Mouse (Mus musculus) embryonic facial prominence, embryonic 12.5 days (tissue): Measurements from ENCODE around the gene Hist1h4b. TPM values are rescaled to one million over a fixed set of nuclear protein-coding genes. Genes with fewer than 3 reads are reported as not detected.
"Not testable (repeated sequence)": the region's sequence is repeated elsewhere in the genome, so short reads cannot be mapped to it uniquely, and the experiment has no call there.

ENCODE experiments used
- ATAC-seq: fragments of 200-750 bp; cut with Nextera tagmentation; 2 replicates; pipeline ENCODE4 v1.8.0; 2017; ENCODE audit not compliant: insufficient number of reproducible peaks, insufficient read depth, low FRiP score, low TSS enrichment
- H3K27ac ChIP-seq: fragments of 300-500 bp; sonication (generic); 2 replicates; pipeline ENCODE4 v1.5.1; 2016; ENCODE audit warnings: mild to moderate bottlenecking
- H3K27me3 ChIP-seq: fragments of 300-500 bp; sonication (generic); 2 replicates; pipeline ENCODE4 v1.6.1; 2016; ENCODE audit warnings: mild to moderate bottlenecking, moderate library complexity
- H3K36me3 ChIP-seq: fragments of 300-500 bp; sonication (generic); 2 replicates; pipeline ENCODE4 v1.6.1; 2016; ENCODE audit warnings: mild to moderate bottlenecking
- H3K4me1 ChIP-seq: fragments of 300-500 bp; sonication (generic); 2 replicates; pipeline ENCODE4 v1.6.1; 2016
- H3K4me2 ChIP-seq: fragments of 300-500 bp; sonication (generic); replicated peaks from 2 replicates; pipeline ENCODE4 v1.6.1; 2016; ENCODE audit warnings: mild to moderate bottlenecking, moderate library complexity
- H3K4me3 ChIP-seq: fragments of 300-500 bp; sonication (generic); 2 replicates; pipeline ENCODE4 v1.5.1; 2016; ENCODE audit warnings: mild to moderate bottlenecking
- H3K9ac ChIP-seq: fragments of 300-500 bp; sonication (generic); 2 replicates; pipeline ENCODE4 v1.6.1; 2016; ENCODE audit warnings: mild to moderate bottlenecking, moderate library complexity
- H3K9me3 ChIP-seq: fragments of 300-500 bp; sonication (generic); 2 replicates; pipeline ENCODE4 v1.6.1; 2016; ENCODE audit warnings: mild to moderate bottlenecking, moderate library complexity
- WGBS: fragments of 180-500 bp; shearing (Covaris S2); methylation state at CpG from one replicate; pipeline ENCODE4 v1.1.7; 2016; 5-methylcytosine and 5-hydroxymethylcytosine counted together
- polyA plus RNA-seq: library from polyadenylated mRNA; unstranded; fragments of >200 nt; fragmentation: Nextera tagmentation; extraction: Ambion mirVana; gene quantifications from 2 replicates; pipeline ENCODE4 v1.2.1, GENCODE M21; 2016

Hist1h4b gene
- polyA plus RNA-seq, 1 experiment from 2014 or later, result 11.5 TPM

DNA sequence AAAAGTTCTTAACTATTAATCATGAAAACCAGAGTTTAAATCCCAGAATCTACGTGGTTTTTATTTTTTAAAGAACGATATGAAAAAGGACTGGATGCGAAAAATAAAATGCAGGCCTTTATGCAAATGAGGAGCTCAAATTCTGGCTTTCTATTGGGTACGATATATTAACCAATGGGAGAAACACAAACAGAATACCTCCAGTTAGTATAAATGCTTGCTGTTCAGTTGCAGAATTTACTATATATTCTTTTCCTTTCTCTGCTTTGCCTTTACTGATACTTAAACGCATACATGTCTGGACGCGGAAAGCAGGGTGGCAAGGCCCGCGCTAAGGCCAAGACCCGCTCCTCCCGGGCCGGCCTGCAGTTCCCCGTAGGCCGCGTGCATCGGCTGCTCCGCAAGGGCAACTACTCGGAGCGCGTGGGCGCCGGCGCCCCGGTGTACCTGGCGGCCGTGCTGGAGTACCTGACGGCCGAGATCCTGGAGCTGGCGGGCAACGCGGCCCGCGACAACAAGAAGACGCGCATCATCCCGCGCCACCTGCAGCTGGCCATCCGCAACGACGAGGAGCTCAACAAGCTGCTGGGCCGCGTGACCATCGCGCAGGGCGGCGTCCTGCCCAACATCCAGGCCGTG is 5.9 kb upstream of the Hist1h4b start, which contains the start of gene Hist1h2ab:
Gene Hist1h2ab, plus strand, starts transcription at position 288 of the 639 bp plus-strand sequence.
- H3K4me1 ChIP-seq, H3K9me3 ChIP-seq, H3K36me3 ChIP-seq, H3K27me3 ChIP-seq: not testable (repeated sequence)
- 0 out of 2 replicates have a peak, but pooled peaks have one; percentile 22 for ATAC-seq
- Histone ChIP-seq H3K27ac (peak within 1 kb of the TSS; percentile 96), H3K4me2 (peak within 1 kb of the TSS; percentile 55), H3K9ac (peak within 1 kb of the TSS; percentile 58), H3K4me3 (peak within 1 kb of the TSS; percentile 42)
- WGBS, result 1% methylated on average over 27 of the region's 47 CpGs

DNA sequence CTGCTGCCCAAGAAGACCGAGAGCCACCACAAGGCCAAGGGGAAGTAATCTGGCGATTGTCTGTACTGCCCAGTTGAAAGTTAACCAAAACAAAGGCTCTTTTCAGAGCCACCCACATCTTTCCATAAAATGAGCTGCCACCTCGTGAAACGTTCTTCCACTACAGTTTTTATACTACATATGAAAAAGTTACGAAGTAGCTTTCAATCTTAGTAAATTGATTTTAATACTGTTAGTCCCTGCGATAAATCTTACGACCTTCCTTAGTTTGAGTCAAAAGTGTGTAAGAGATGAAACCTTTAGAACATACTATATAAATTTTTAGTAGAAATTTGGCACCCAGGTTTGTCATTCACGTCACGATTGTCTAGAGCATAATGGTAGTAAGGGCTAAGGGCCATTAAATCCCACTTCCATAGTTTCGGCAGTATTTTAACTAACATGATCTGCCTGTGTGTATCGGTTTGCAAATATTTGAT is 5.3 kb upstream of the Hist1h4b start:
- no peaks in the 10 kb centered on the region for H3K9me3 ChIP-seq
- under 1% methylated on average over 11 of the region's 11 CpGs for WGBS
- ATAC-seq, result no peak

DNA sequence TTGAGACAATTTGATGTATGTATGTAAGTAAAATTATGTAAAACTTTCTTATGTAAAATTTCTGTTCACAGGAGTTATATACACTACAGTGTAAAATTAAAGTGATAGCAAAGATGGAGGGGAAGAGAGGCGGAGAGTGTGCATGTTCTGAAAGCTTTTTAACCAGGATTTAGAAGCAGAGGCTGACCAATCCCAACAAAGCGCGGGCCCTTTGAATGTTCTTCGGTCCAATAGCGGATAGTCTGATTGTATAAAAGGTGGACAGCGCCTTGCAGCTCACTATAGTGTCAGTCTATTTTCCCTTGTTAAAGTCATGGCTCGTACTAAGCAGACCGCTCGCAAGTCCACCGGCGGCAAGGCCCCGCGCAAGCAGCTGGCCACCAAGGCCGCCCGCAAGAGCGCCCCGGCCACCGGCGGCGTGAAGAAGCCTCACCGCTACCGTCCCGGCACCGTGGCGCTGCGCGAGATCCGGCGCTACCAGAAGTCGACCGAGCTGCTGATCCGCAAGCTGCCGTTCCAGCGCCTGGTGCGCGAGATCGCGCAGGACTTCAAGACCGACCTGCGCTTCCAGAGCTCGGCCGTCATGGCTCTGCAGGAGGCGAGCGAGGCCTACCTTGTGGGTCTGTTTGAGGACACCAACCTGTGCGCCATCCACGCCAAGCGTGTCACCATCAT is 4.6 kb upstream of the Hist1h4b start, which contains the start of gene Hist1h3b:
Gene Hist1h3b, plus strand, starts transcription at position 201 of the 675 bp plus-strand sequence.
- ATAC-seq, result peak; percentile 88
- H3K4me1 ChIP-seq, H3K9me3 ChIP-seq, H3K36me3 ChIP-seq, H3K27me3 ChIP-seq: not testable (repeated sequence)
- peak within 1 kb of the TSS; percentile 59 for H3K9ac ChIP-seq
- H3K27ac ChIP-seq, result peak within 1 kb of the TSS; percentile 96
- WGBS, result 1% methylated on average over 22 of the region's 47 CpGs
- peak within 1 kb of the TSS; percentile 42 for H3K4me3 ChIP-seq
- H3K4me2 ChIP-seq, result peak within 1 kb of the TSS; percentile 57

More for the DNA sequence above, 5.3 kb upstream of the Hist1h4b start:
- Histone ChIP-seq H3K27me3 (no peaks in the 10 kb centered on the region), H3K4me1 (peaks cover 5% of the 10 kb centered on the region; the same call in 1 of the 2 replicates), H3K9ac (peak overlapping the region; percentile 58), H3K36me3 (no peaks in the 10 kb centered on the region), H3K4me2 (peak overlapping the region; percentile 55), H3K4me3 (peak overlapping the region; percentile 42), H3K27ac (peak overlapping the region; percentile 96)

DNA sequence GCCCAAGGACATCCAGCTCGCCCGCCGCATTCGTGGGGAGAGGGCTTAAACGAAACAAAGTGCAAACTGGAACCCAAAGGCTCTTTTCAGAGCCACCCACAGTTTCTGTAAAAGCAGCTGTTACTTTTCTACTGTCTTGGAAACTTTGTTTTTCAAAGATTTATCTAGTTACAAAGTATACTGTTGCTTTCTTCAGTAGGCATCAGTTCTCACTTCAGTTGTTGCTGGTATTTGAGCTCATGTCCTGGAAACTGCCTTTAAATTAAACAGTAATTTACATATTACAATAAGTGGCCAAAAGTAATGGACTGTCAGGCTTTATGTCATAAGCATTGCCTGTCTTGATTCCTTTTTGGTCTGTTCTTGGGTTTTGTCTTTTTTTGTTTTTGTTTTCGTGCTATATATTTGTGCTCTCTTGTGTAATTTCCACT is 4.1 kb upstream of the Hist1h4b start:
- H3K27me3 ChIP-seq, result no peaks in the 10 kb centered on the region
- H3K36me3 ChIP-seq, result no peaks in the 10 kb centered on the region
- ATAC-seq, result no peak
- peak overlapping the region; percentile 59 for H3K9ac ChIP-seq
- no peaks in the 10 kb centered on the region for H3K9me3 ChIP-seq
- peak overlapping the region; percentile 41 for H3K4me3 ChIP-seq
- H3K4me1 ChIP-seq, result peaks cover 5% of the 10 kb centered on the region; the same call in 1 of the 2 replicates
- peak overlapping the region; percentile 57 for H3K4me2 ChIP-seq
- H3K27ac ChIP-seq, result peak overlapping the region; percentile 88
- WGBS, result under 1% methylated on average over 6 of the region's 6 CpGs

DNA sequence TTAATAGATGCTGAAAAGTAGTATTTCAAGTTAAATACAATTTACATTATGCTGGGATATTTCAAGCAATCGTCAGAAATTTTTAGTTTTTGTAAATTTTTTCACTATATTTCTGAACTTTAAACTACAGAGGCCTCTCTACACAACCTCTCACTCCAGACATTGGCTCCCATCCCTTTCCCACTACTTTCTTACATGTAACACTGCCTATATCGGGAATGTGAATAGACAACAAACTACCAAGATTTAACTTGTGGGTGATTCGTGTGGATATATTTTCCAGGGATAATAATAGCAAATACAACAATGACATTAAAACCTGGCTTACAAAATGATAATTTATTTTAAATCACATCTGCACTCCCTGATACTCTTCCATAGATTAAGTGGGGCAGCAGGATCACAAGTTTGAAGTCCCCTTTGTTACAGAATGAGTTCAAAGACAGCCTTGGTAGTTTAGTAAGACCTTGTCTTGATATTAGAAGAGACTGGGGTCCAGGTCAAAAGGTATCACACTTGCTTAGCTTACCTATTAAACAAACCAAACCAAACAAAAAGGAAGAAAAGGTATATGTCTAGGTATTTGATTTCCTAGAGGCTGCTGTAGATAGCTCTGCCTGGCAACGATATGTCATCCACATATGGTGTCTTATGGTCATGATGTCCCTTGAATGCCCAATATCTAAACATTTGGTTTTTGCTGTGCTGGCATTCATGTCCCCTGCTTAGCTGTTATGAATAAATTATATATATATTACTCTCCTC is 3.3 kb upstream of the Hist1h4b start:
- Histone ChIP-seq H3K27me3 (no peaks in the 10 kb centered on the region), H3K9ac (no peak overlapping the region), H3K27ac (peak overlapping the region; percentile 88), H3K36me3 (no peaks in the 10 kb centered on the region), H3K4me3 (peak overlapping the region; percentile 41), H3K9me3 (no peaks in the 10 kb centered on the region), H3K4me2 (peak overlapping the region; percentile 57), H3K4me1 (no peaks in the 10 kb centered on the region)
- 52% methylated on average over 4 of the region's 4 CpGs for WGBS
- ATAC-seq, result no peak

DNA sequence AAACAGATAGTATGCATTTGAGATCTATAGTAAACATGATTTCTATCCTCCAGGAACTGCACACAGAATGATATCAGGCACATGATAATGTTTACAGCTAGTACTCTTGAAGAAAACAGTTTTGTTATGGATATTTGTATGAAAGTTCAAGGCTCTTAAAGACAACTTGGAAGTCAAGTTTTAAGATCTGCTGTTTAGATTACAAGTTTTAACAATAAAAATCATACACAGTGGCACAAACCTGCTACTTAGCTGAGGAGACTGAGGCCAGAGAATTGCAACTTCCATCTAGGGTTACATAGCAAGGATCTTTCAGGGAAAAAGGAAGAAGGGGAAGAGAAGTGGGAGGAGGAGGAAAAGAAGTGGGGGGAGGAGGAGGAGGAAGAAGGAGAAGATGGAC is 1.8 kb upstream of the Hist1h4b start:
- Histone ChIP-seq H3K27ac (peak overlapping the region; percentile 54), H3K9ac (no peak overlapping the region), H3K27me3 (no peaks in the 10 kb centered on the region), H3K4me2 (no peak overlapping the region), H3K4me3 (no peak overlapping the region), H3K36me3 (no peaks in the 10 kb centered on the region), H3K4me1 (peaks cover 3% of the 10 kb centered on the region), H3K9me3 (no peaks in the 10 kb centered on the region)
- ATAC-seq, result no peak

DNA sequence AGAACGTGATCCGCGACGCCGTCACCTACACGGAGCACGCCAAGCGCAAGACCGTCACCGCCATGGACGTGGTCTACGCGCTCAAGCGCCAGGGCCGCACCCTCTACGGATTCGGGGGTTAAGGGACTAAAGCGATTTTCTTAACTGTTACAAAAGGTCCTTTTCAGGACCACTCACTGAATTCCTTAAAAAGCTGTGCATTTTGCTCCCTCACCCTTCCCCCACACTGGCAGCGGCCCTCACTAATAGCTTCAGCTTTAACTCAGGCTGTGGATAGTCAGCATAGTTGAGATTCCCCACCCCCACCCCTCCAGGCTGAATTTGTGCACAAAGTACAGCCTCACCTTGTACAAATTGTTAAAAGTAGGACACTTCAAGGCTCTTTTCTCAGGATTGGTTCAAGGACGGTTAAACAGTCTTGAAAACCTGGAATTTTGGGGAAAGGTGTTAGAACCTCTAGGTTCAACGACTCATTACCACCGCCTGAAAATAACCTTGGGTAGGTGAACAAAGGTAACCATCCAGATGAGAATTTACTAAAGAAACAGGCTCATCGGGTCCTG is 479 bp downstream of the Hist1h4b start:
- WGBS, result under 1% methylated on average over 17 of the region's 23 CpGs
- Histone ChIP-seq H3K27me3 (no peaks in the 10 kb centered on the region), H3K9ac (peak overlapping the region; percentile 55), H3K36me3 (no peaks in the 10 kb centered on the region), H3K4me3 (peak overlapping the region; percentile 42), H3K4me1 (peaks cover 7% of the 10 kb centered on the region), H3K27ac (peak overlapping the region; percentile 95), H3K4me2 (peak overlapping the region; percentile 61), H3K9me3 (no peaks in the 10 kb centered on the region)
- no peak for ATAC-seq

DNA sequence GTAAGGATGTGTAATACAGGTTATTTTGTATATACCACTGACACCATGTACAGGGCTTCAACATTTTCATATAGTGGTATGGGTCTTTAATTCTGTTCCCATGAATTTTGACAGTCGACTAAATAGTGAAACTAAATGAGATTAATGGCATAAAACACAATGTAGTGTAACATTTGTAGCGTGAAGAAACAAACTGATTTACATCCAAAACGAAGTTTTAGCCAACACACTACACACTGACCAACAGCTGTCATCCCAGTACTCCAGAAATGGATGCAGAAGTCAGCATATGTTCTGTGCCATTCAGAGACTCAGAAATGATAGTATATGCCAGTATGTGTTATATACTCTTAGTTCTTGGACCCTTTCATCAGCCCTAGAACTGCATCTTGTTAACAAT is 1.1 kb downstream of the Hist1h4b start:
- no peak for ATAC-seq
- no peaks in the 10 kb centered on the region for H3K27me3 ChIP-seq
- peak overlapping the region; percentile 61; the same call in 1 of the 2 replicates for H3K4me2 ChIP-seq
- H3K4me1 ChIP-seq, result peaks cover 7% of the 10 kb centered on the region
- H3K9me3 ChIP-seq, result no peaks in the 10 kb centered on the region
- 55% methylated on average over 3 of the region's 3 CpGs for WGBS
- peak overlapping the region; percentile 70; the same call in 1 of the 2 replicates for H3K27ac ChIP-seq
- H3K9ac ChIP-seq, result no peak overlapping the region
- H3K36me3 ChIP-seq, result no peaks in the 10 kb centered on the region
- H3K4me3 ChIP-seq, result no peak overlapping the region

DNA sequence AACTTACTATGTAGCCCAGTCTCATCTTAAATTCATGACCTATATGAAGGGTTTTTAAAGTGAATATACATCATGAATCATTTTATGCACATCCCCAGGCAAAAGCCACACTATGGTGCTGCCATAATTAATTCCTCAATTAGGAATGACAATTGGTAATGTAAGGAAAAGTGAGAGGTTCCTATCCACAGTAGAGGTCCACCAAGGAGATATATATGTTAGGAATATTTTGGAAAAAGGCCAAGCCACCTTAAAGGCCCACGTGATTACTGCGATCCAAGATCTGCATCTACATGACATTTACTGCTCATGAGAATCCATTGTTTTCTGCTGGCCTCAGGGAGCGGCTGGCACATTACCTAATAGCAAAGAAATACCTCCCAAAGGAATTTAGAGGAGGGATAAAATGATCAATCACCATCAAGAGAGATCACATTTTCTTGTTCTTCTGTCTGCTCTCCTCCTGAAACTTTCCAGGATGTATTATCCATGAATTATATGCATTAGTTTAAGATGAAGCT is 2.5 kb downstream of the Hist1h4b start:
- 82% methylated on average over 3 of the region's 3 CpGs for WGBS

DNA sequence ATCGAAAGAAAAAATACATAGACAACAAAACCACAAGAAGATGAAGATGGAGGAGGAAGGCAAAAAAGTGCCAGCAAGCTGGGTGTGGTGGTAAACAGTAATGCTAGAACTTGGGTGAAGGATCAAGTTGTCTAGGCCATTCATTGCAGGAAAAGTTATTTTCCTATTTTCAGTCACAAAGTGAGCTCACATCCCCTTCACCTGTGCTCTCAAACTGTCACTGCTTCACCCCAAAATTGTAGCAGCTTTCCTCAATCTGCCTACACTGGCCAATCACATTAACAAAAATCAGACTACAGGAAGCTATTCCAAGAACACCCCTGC is 3.1 kb downstream of the Hist1h4b start:
- Histone ChIP-seq H3K36me3 (no peaks in the 10 kb centered on the region), H3K27me3 (no peaks in the 10 kb centered on the region), H3K4me2 (peak overlapping the region; percentile 86), H3K9ac (peak overlapping the region; percentile 50; the same call in 1 of the 2 replicates), H3K4me1 (peaks cover 14% of the 10 kb centered on the region), H3K4me3 (peak overlapping the region; percentile 43), H3K9me3 (no peaks in the 10 kb centered on the region), H3K27ac (peak overlapping the region; percentile 90)
- WGBS, result 68% methylated on average over 1 of the region's 1 CpGs
- no peak for ATAC-seq

More for the DNA sequence above, 2.5 kb downstream of the Hist1h4b start:
- H3K27ac ChIP-seq, result peak overlapping the region; percentile 90
- peaks cover 10% of the 10 kb centered on the region for H3K4me1 ChIP-seq
- H3K4me2 ChIP-seq, result no peak overlapping the region
- H3K9me3 ChIP-seq, result no peaks in the 10 kb centered on the region
- no peaks in the 10 kb centered on the region for H3K27me3 ChIP-seq
- no peaks in the 10 kb centered on the region for H3K36me3 ChIP-seq
- H3K9ac ChIP-seq, result no peak overlapping the region
- ATAC-seq, result no peak
- H3K4me3 ChIP-seq, result no peak overlapping the region
